Mouse (Mus musculus): Measurements from ENCODE around the gene Pvalb.

Pvalb gene

DNA sequence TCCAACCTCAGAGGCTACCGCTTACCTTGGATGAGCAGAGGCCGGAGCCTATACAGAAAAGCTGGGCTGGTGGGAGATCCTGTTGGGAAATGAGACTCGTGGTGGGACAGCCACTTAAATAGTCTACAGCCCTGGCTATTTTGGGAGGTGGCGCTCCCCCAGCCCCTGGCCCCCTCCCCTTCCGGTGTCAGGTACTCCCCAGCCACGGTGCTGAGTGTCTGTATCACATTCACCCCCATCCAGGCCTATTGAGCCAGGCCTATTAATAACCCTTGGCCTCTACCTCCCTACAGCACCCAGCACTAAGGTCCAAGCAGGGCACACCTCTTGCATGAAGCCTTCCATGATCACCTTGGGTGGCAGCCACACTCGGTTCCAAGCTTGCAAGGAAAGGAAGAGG, at the start of gene Pvalb:
TSS of gene Pvalb (minus strand) at position 89 of the 400 bp plus-strand sequence.
- DNase-seq (ENCODE audit: low read depth in 2 of 2, low spot score in 2 of 2): no peak

DNA sequence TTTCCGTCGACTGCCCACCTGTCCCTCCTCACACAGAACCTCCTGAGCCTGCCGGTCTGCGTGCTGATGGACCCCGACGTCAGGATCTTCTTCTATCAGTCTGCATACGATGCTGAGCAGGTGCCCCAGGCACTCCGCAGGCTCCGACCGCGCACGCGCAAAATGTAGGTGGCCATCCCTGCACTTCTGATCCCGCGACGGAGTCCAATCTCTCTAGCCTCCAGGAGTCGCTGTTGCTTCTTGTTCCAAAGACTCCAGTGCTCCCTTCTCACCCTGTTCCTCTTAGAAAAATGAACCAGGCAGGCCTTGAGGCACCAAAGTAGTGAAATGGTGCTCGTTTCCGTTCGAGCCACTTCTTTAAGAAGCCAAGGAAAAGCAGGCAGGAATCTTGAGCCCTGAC, 48.6 kb upstream of the Pvalb start:
- no peak for DNase-seq (ENCODE audit: low read depth in 2 of 2, low spot score in 2 of 2)

DNA sequence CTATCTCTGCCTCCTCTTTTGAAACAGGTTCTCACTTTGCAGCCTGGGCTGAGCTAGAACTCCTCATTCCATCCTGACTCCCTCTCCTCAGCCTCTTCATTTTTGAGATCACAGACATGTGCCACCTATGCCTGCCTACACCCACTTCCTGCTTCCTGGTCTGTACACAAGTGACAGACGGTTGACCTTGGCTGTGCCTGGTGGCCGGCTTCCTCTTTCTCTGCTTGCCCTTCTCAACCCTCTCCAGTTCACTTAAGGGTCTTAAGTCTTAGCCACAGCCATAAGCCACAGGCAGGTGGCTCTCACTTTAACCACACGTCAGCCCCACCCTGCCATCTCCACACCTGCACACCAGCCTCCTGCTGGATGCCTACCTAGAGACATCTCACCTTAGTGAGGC, 42.2 kb upstream of the Pvalb start:
- peak in 1 of 2 experiments; percentile 15 for DNase-seq (ENCODE audit: low read depth in 2 of 2, low spot score in 2 of 2)

DNA sequence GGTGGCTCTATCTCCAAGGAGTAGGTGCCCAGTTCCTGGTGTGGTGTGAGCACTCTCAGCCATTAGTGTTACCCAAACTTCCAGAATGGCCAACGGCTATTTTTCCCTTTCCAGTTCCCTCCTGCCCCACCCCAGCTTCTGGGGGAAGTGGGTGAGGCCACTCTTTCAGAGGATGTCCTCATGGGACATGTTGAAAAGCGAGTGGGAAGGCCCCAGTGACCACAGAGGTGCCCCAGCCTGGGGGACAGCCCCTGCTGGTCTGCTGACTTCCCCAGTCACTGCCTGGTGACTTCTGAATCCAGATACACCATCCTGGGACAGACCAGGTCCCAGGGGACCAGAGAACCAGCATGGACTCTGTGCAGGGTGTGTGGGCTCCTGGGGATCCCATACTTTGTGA, 41.5 kb upstream of the Pvalb start:
- no peak for DNase-seq (ENCODE audit: low read depth in 2 of 2, low spot score in 2 of 2)

DNA sequence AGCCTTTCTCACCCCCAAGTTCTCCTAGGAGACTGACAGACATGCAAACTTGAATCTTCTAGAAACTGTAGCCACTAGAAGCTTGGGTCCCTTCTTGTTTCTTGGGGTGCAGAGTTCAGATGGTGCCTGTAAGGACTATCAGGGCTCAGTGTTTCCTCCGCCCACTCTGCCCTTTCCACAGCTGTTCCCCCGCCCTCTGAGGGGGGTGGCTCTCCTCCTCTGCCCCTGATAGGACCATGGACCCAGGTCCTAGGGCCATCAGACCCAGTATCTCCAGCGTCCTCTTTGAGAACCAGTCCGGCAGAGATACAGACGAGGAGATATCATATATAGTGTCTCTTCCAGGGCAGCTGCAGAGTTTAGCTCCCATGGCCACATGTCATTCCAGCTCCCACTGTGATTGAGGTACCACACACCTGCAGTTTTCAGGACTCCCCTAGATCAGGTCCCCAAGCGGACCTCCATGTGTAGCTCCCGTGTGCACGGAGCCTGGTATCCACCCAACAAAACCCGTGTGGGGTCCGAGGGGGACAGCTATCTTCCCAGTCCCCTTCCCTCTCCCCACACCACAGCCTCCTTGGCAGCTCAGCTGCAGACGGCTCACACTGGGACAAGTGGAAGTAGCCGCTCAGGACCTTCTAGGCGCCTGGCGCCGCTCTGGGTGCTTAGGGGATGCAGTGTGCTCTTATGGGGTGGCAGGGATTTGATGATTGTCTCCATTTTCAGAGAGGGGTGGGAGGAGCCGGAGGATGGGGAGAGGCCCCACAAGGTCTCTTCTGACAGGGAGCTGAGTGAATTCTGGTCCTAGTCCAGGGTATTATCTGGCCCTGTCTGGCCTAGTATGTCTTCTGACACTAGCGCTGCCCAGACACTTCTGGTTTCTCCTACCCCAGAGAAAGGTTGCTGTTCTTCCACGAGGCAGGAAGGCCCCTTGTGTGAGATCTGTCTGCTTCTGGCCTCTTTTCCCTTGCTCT, 40.2 kb upstream of the Pvalb start:
- DNase-seq (ENCODE audit: low read depth in 2 of 2, low spot score in 2 of 2): no peak

DNA sequence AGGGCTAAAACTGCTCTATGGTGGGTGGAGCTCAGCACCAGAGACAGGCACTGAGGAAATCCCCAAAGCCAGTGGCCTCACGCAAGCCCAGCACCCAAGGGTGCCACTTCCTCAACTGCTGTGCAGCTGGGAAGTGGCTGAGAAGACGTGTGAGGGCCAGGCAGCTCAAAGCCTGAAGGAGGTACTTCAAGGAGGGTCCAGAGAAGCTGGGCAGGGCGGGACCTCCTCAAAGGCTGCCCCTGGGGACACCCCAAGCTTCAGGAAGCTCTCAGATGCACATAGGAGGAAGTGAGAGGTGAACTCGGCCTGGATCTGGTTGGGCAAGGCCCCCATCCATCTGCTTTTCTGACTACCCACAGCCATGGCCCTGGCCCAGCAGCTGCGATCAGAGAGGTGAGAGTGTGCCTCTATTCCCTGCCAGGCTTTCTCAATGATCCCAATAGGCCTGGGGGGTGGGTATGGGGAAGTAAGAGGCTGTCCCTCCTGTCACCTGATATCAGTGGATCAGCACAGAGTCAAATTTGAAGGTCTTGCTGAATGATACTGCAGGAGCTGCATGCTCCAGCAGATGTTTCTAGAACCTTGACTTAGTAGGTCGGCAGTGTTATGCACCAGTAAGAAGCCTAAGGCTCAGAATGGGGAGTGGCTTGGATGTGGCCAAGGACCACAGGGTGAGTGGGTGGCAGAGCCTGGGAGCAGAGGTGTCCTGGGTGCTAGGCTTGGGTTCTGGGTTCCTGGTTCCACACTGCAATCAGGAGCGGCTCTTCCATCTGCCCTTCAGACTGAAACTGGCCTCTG, 38.7 kb upstream of the Pvalb start, which contains the start of gene Ncf4:
TSS of gene Ncf4 (plus strand) at position 107 of the 798 bp plus-strand sequence.
- peak; percentile 18 to 23 for DNase-seq (ENCODE audit: low read depth in 2 of 2, low spot score in 2 of 2)

DNA sequence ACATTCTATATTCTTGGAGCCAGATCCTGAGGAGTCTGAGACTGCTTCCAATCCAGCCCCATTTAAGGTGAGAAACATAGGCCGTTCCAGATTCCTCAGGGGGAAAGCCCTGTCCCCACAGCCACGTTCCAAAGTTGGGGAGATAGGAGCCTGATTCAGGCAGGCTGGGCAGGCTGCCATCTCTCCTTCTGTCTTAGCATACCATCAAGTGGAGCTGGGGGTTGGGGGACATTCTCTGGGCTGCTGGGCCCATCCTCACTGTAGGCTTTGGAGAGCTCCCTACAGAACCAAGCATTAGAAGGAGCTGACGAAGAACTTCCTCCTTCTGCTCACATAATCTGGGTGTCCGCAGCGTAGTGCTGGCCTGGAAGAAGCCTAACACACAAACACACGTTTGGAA, 37.6 kb upstream of the Pvalb start:
- no peak for DNase-seq (ENCODE audit: low read depth in 2 of 2, low spot score in 2 of 2)

DNA sequence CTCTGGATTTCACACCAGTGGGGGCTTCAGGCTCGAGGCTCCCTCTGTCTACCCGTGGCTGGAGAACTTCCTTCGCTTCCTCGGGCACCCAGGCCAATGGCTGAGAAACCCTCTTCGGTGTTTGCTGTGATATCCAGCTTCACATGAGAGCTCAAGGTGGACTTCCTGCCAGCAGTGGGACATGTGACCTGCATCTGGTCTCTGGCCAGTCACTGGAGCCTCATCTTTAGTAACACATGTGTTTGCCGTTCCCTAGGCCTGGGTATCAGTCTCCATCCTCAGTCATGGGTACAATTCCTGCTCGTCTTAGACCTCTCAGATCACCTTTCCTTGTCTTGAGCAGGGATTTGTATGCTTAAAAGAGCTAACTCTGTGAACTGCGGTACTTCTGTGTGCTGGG, 36.9 kb upstream of the Pvalb start:
- no peak for DNase-seq (ENCODE audit: low read depth in 2 of 2, low spot score in 2 of 2)

DNA sequence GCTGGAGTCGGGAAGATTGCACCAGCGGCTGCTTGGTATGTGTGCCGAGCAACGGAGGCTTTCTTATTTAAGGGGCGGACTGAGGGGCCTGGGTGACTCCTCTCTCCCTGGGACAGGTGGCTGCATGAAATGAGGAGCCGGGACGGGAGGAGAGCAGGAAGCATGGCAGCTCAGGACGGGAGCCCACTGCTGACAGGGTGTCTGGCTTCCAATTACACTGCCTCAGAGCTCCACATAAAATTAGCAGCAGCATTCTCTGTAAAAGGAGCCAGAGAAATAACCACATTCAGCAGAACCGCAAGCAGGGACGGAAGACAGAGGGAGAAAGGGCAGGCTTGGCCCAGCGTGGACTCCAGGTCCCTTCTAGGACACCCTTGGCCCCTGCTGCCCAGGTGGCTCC, 35.1 kb upstream of the Pvalb start:
- DNase-seq (ENCODE audit: low read depth in 2 of 2, low spot score in 2 of 2): no peak

DNA sequence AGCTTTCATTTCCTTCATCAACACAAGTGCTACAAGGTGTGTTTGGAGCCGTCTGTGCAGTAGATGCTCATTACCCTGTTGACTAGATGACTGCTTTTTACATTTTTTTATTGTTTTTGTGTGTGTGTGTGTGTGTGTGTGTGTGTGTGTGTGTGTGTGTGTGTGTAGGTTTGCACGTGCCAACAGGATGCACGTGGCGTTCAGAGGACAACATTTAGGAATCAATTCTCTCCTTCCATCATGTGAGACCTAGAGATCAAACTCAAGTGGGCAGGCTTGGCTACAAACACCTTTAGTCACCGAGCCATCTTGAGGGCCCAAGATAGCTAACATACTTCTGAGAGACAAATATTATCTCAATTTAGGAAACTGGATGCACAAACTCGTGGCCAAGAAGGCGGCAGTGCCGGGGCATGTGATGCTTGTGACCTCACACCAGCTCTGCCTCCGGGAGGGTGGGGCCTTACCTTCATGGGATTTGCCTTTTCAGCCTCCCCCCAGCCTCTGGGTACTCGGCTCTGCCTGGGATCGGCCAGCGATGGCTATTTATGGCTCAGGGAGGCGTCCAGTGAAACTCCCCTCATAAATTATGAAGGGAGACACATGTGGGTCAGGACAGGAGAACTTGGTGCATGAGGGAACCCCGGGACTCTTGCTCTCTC, 33.9 kb upstream of the Pvalb start:
- no peak for DNase-seq (ENCODE audit: low read depth in 2 of 2, low spot score in 2 of 2)

DNA sequence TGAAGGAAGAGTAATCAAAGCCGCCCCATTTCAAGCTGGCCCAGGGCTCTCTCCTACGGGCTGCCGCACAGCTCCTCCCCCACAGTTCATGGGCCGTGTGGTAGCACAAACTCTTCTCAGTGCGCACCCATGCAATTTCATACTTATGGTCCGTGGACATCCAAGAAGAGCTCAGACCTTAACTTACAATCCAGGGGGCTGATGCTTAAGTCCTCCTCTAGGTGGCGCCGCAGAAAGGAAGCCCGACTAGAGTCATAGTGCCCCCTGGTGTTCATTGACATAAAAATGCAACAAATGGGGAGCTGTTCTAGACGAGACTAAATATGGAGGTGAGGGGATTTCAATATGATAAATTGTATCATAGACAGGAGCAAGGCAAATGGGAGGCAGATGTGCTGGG, 33.3 kb upstream of the Pvalb start:
- peak; percentile 65 to 72 for DNase-seq (ENCODE audit: low read depth in 2 of 2, low spot score in 2 of 2)

DNA sequence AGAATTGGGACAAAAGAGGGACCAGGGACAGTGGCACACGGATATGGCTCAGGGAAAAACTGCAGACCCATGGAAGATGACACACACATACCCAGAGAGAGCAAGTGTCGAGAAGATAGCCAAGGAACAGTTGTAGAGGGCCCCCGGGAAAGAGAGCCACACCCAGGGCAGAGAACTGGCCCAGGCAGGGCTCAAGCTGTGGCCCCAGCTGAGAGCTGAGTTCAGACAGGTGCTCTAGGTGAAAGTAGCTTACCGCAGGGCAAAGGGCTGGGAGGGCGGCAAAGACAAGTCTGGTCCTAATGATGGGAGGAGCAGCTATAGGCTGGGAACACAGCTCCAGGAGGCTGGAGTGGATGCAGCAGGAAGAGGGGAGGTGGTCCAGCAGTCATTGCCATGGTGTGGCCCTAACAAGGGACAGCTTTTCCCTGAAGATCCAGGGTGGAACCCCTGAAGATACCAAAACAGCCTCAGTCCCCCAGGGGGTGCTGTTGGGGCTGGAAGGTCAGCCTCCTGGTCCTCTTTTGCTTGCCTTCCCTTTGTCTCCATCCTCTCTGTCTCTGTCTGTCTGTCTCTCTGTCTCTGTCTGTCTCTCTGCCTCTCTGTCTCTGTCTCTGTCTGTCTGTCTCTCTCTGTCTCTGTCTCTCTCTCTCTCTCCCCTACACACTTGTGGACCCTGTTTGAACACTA, 28.8 kb upstream of the Pvalb start:
- DNase-seq (ENCODE audit: low read depth in 2 of 2, low spot score in 2 of 2): no peak

DNA sequence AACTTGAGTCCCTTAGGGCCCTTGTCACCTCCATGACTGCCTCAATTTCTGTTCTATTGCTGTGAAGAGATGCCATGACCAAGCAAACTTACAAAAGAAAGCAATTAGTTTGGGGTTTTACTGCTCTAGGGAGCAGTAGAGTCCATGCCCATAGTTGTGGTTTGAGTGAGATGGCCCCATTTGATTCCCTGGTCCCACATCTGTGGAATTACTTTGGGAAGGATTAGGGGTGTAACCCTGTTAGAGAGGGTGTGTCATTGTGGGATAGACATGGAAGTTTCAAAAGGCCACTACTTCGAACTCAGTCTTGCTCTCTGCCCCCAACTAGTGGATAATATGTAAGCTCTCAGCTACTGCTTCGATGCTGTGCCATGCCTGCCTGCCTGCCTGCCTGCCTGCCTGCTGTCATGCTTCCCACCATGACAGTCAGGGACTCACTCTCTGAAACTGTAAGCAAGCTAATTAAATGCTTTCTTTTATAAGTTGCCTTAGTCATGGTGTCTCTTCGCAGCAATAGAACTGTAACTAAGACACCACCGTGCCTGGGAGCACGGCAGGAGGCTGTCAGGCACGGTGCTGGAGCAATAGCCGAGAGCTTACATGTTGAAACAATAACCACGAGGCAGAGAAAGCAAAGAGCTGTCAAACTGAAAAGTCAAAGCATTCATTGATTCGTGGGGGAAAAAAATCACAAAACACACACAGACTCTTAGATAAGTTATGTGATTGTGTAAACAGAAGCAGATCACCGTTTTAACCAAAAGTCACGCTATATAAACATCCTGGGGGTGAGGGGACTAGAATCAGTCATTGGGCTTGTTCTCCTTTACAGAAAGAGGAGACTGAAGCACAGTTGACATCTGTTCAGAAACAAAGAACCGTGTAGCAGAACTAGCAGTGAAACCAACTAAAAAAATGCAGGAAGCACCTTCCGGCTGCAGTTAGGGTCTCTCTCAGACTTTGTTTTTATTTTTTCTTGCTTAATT, 25.4 kb upstream of the Pvalb start:
- DNase-seq (ENCODE audit: low read depth in 2 of 2, low spot score in 2 of 2): no peak

DNA sequence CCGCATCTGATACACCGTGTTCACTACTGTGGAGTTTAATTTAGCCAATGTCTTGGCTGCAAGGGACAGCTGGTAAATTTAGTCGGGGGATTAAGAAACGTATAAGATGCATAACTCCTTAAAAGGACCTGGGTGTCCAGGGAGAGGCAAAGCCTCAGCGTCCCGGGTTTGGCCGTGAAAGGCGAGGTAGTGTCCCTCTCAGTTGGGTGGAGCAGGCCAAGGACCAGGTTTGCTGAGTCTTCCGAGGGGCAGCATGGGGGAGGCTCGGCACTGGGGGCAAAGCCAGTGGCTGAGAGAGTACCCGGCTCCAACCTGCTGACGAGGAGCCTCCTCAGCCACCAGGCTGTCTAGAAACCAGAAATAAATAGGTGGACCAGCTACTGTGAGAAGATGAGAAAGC, 21.6 kb upstream of the Pvalb start:
- DNase-seq (ENCODE audit: low read depth in 2 of 2, low spot score in 2 of 2): no peak

DNA sequence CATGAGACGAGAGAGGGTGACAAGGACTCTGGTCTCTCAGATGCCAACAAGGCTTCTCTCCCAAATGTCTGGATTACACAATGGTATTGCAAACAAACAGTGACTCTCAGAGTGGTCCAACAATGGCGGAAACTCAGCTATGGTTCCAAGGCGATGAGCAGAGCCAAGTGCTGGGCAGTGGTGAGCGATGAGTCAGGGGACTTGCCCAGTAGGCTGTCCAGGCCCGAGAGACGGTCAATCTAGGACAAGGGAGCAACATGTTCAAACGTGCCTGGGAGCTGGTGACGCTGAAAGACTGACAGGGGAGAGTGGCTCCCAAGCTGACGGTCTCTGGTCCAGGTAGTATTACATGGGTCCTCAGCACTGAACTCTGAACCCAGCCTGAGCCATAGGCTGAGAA, 9.1 kb upstream of the Pvalb start:
- no peak for DNase-seq (ENCODE audit: low read depth in 2 of 2, low spot score in 2 of 2)

DNA sequence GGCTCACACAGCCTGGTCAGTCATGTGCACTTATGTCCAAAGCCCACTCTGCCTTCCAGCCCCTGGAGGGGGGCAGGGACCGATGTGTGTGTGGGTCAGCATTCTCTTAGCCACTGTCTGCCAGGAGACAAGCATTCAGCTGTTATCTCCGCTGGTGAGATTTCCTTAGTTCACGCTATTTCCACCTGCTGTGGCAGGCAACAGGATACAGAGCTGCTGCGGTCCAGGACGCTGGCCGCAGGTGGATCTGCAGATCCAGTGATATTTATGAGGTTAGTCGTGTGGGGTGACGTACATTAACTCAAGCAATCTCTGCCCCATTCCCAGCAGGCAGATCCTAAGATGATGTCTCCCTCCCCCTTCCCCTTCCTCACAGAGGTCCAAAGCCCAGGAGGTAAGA, 5.2 kb upstream of the Pvalb start:
- no peak for DNase-seq (ENCODE audit: low read depth in 2 of 2, low spot score in 2 of 2)

DNA sequence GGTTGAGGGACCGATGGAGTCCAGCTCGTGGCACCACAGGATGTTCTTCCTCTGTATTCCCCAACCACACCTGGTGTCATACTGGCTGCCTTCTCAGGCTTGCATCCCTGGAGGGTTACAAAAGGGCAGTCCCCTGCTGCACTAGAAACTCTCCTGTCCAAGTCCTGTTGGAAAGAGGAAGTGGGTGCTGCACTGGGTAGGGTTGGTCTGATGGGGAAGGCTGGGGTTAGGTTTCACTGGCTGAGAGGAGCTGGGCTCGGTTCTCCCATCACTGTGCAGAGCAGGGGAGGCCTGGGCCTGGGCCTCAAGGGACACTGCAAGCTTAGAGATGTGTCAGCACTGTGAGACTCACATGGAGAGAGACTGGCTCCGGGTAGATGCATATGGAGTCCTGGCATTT, 4.0 kb upstream of the Pvalb start:
- no peak for DNase-seq (ENCODE audit: low read depth in 2 of 2, low spot score in 2 of 2)

DNA sequence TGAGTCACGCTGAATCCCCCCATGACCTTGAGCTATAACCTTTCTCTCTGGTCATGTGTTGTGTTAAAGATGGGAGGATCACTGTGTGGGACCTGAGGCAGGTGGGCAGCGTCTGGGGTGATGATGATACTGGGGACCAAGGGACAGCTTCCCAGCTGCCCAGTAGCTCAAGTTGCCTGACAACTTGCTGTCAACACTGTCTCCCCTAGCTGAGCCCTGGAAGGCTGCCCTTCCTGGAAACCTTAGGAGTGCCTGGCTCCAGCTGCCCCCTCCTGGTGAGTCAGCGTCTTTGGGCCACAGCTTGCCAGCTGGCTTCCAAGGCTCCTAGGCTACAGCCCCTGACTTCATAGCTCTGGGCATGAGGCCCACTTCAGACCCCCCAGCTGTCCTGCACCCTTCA, 1.0 kb downstream of the Pvalb start:
- no peak for DNase-seq (ENCODE audit: low read depth in 2 of 2, low spot score in 2 of 2)

DNA sequence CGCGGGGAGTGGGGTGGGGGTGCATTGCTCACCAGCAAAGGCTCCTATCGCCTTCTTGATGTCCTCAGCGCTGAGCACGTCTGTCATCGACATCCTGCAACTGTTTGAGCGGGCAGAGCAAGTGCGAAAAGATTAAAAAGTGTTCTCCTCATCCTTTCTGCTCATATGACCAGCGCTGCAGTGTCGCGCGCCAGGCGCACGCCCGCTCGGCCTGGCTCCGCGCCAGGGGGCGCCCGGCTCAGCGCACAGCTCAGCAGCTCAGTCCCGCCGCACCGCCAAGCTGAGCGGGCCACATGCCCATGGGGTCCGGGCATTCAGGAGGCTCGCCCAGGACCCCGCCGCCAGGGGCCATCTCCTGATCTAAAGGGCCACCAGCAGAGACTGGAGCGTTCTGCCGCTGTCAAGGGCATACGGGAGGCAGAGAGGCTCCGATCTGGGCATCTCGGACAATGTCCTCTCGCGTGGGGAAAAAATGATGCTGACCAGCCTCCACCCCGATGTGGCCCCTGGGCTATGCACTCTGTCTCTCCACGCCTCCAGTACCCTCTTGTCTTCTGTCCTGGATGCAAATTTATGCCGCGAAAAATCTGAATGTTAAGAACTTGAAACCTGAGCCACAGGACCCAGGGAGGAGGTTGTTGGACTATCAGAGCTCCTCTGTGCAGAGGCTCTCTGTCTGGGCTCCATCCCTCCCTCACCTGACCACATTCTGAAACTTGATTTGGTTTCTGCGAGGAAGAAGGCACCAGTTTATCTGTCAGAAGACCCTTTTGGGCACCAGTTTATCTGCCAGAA, 1.9 kb downstream of the Pvalb start:
- no peak for DNase-seq (ENCODE audit: low read depth in 2 of 2, low spot score in 2 of 2)
